Comparison of ENCODE assay signal across 9 mouse cellular contexts in genomic region chr8:126587836-126588503, GRCm38 (mm10). TPM values are rescaled to one million over a fixed set of nuclear protein-coding genes. Genes with fewer than 3 reads are reported as not detected.
DNase-seq lines count a peak whose midpoint lies in the region; ATAC-seq and TF ChIP-seq lines count a peak whose summit lies in the region.
"Had no signal": no experiment of that assay in that cellular context is flagged by ENCODE, and none has a peak within 500 bp of the region (broad histone marks: within the 10 kb centered on the region; RNA-seq: fewer than 3 reads in every experiment).

No protein-coding gene starts in this region.

- no peak for TF ChIP-seq EP300 in stomach, postnatal 0 days (optimal IDR thresholded peaks at IDR 0.05)

- ATAC-seq in erythroblast, adult 5-6 weeks (replicated peaks; ENCODE audit: low FRiP score, poor library complexity, severe bottlenecking), result no peak
- ATAC-seq in heart, embryonic 16.5 days (replicated peaks; ENCODE audit: extremely low read depth, insufficient read depth, low FRiP score), result no peak
- no peak for ATAC-seq in limb, embryonic 15.5 days (ENCODE audit: insufficient number of reproducible peaks, low FRiP score, low TSS enrichment, low read depth)
- ATAC-seq in stomach, postnatal 0 days (ENCODE audit: low FRiP score, low TSS enrichment), result no peak
- ATAC-seq: Patski had no signal

- H3K36me3 ChIP-seq in erythroblast, embryonic 14.5 days (ENCODE audit: control insufficient read depth), result peaks cover 50% of the 10 kb centered on the region
- H3K36me3 ChIP-seq in heart, embryonic 16.5 days (ENCODE audit: control insufficient read depth, insufficient read depth), result peaks cover 25% of the 10 kb centered on the region
- H3K36me3 ChIP-seq in limb, embryonic 15.5 days, result peaks cover 9% of the 10 kb centered on the region; the same call in 1 of the 2 replicates
- H3K36me3 ChIP-seq in stomach, postnatal 0 days (ENCODE audit: control insufficient read depth, insufficient read depth, low read length), result peaks cover 29% of the 10 kb centered on the region; the same call in 1 of the 2 replicates

- peak overlapping the region; percentile 100 for H3K9ac ChIP-seq in heart, embryonic 16.5 days (ENCODE audit: low read length)
- peak overlapping the region; percentile 26; the same call in 1 of the 2 replicates for H3K9ac ChIP-seq in limb, embryonic 15.5 days
- H3K9ac ChIP-seq in stomach, postnatal 0 days (ENCODE audit: low read length), result peak overlapping the region; percentile 74

- WGBS in heart, embryonic 16.5 days, result 17% methylated on average over 10 of the region's 10 CpGs
- 49% methylated on average over 10 of the region's 10 CpGs for WGBS in limb, embryonic 15.5 days
- WGBS in stomach, postnatal 0 days, result 19% methylated on average over 10 of the region's 10 CpGs

- no peak for TF ChIP-seq CTCF in stomach, postnatal 0 days (IDR thresholded peaks at IDR 0.05; ENCODE audit: low read depth)

- H3K27ac ChIP-seq in heart, embryonic 16.5 days (ENCODE audit: low read length), result peak overlapping the region; percentile 99
- peak overlapping the region; percentile 2; the same call in 1 of the 2 replicates for H3K27ac ChIP-seq in limb, embryonic 15.5 days
- peak overlapping the region; percentile 65 for H3K27ac ChIP-seq in stomach, postnatal 0 days (replicated peaks)

- peak overlapping the region; percentile 86 for H3K4me2 ChIP-seq in heart, embryonic 16.5 days (ENCODE audit: low read depth, low read length)
- H3K4me2 ChIP-seq in limb, embryonic 15.5 days, result peak overlapping the region; percentile 73
- peak overlapping the region; percentile 91 for H3K4me2 ChIP-seq in stomach, postnatal 0 days (replicated peaks; ENCODE audit: low read depth)

- H3K4me1 ChIP-seq in erythroblast, embryonic 14.5 days (ENCODE audit: control insufficient read depth), result peaks cover 89% of the 10 kb centered on the region
- H3K4me1 ChIP-seq in heart, embryonic 16.5 days (ENCODE audit: control insufficient read depth, insufficient read depth, low read length), result peaks cover 32% of the 10 kb centered on the region
- peaks cover 58% of the 10 kb centered on the region for H3K4me1 ChIP-seq in limb, embryonic 15.5 days
- H3K4me1 ChIP-seq in stomach, postnatal 0 days (replicated peaks; ENCODE audit: control insufficient read depth, insufficient read depth), result peaks cover 5% of the 10 kb centered on the region; the same call in 1 of the 2 replicates

- no peaks in the 10 kb centered on the region for H3K27me3 ChIP-seq in erythroblast, embryonic 14.5 days (ENCODE audit: control insufficient read depth)
- H3K27me3 ChIP-seq in heart, embryonic 16.5 days (ENCODE audit: control insufficient read depth, insufficient read depth, low read length), result no peaks in the 10 kb centered on the region
- no peaks in the 10 kb centered on the region for H3K27me3 ChIP-seq in limb, embryonic 15.5 days
- H3K27me3 ChIP-seq in stomach, postnatal 0 days (ENCODE audit: control insufficient read depth, insufficient read depth, low read length), result no peaks in the 10 kb centered on the region
- H3K27me3 ChIP-seq: Patski had no signal

- DNase-seq in c-Kit-positive CD71-positive TER-119-positive erythroid progenitor cells, embryonic 14.5 days (ENCODE audit: low spot score), result peak; percentile 24
- peak; percentile 43 for DNase-seq in stomach, postnatal 0 days (ENCODE audit: low spot score)
- DNase-seq in right cerebral cortex, postnatal 25 days, result no peak
- DNase-seq in thymus, postnatal 4 days, result no peak

- H3K4me3 ChIP-seq in erythroblast, embryonic 14.5 days (replicated peaks), result peak overlapping the region; percentile 94
- H3K4me3 ChIP-seq in heart, embryonic 16.5 days (ENCODE audit: low read length), result peak overlapping the region; percentile 100
- peak overlapping the region; percentile 82 for H3K4me3 ChIP-seq in limb, embryonic 15.5 days
- peak overlapping the region; percentile 100 for H3K4me3 ChIP-seq in stomach, postnatal 0 days (ENCODE audit: low read depth, low read length)

- H3K9me3 ChIP-seq in erythroblast, embryonic 14.5 days (ENCODE audit: control insufficient read depth, low read length), result no peaks in the 10 kb centered on the region
- no peaks in the 10 kb centered on the region for H3K9me3 ChIP-seq in heart, embryonic 16.5 days (replicated peaks; ENCODE audit: control insufficient read depth, low read length)
- no peaks in the 10 kb centered on the region for H3K9me3 ChIP-seq in limb, embryonic 15.5 days
- no peaks in the 10 kb centered on the region for H3K9me3 ChIP-seq in stomach, postnatal 0 days (ENCODE audit: control insufficient read depth, low read length)

RNA-seq across cellular contexts. Expression of gene Irf2bp2, which starts 5.8 kb away (rescaled TPM):
- 1.2 and 1.3 TPM in 2 replicates for polyA plus RNA-seq in erythroblast, embryonic 14.5 days (2012)
- total RNA-seq in erythroblast, adult 5-6 weeks (2015; ENCODE audit: low replicate concordance), result 21.3 and 34.7 TPM in 2 replicates
- total RNA-seq in erythroblast, adult 5-6 weeks (2017; ENCODE audit: low replicate concordance), result 19.5 and 25.1 TPM in 2 replicates
- polyA plus RNA-seq in heart, embryonic 16.5 days (2015; fragmentation: Nextera tagmentation; extraction: Ambion mirVana), result 9.1 and 9.8 TPM in 2 replicates
- polyA plus RNA-seq in limb, embryonic 15.5 days (2015; fragmentation: Nextera tagmentation; extraction: Ambion mirVana), result 11.0 and 12.8 TPM in 2 replicates
- polyA plus RNA-seq in stomach, postnatal 0 days (2015; fragmentation: Nextera tagmentation; extraction: Ambion mirVana), result 10.1 and 10.2 TPM in 2 replicates

Comparison
In these comparisons a context has a peak if more than half of its experiments do, and no peak if none do; other contexts are left out.
1. DNase-seq: peak in c-Kit-positive CD71-positive TER-119-positive erythroid progenitor cells, embryonic 14.5 days (single experiment) and stomach, postnatal 0 days (single experiment); none in right cerebral cortex, postnatal 25 days (single experiment) and thymus, postnatal 4 days (single experiment).
2. H3K27ac ChIP-seq: peak in every context shown above with its lines; median percentile 99 in heart, embryonic 16.5 days; 65 in stomach, postnatal 0 days; 2 in limb, embryonic 15.5 days.
3. H3K9ac ChIP-seq: peak in every context shown above with its lines; median percentile 100 in heart, embryonic 16.5 days; 74 in stomach, postnatal 0 days; 26 in limb, embryonic 15.5 days.
4. Peak in every context shown above with its lines, with median percentiles within 50 percentile points of each other: H3K4me3 ChIP-seq and H3K4me2 ChIP-seq.